Mouse (Mus musculus): ENCODE data around the gene Stk10.
A peak's percentile ranks its signal among the peaks of the same experiment; 100 is the strongest.

Stk10 gene

GRCm38 (mm10) chr11:32550102-32550501 is 17.0 kb downstream of the Stk10 start:
- DNase-seq (ENCODE audit: low spot score) = peak; percentile 31

- no peak for DNase-seq (ENCODE audit: low spot score)
Observed at GRCm38 (mm10) chr11:32551056-32551455, 18.0 kb downstream of the Stk10 start.

GRCm38 (mm10) chr11:32551579-32552297 is 18.6 kb downstream of the Stk10 start:
- DNase-seq (ENCODE audit: low spot score) = no peak

GRCm38 (mm10) chr11:32552401-32553090 is 19.4 kb downstream of the Stk10 start:
- DNase-seq (ENCODE audit: low spot score) = no peak

GRCm38 (mm10) chr11:32553311-32554140 is 20.4 kb downstream of the Stk10 start:
- DNase-seq (ENCODE audit: low spot score) = no peak

- no peak for DNase-seq (ENCODE audit: low spot score)
Observed at GRCm38 (mm10) chr11:32554141-32555091, 21.3 kb downstream of the Stk10 start.

GRCm38 (mm10) chr11:32555103-32555689 is 22.1 kb downstream of the Stk10 start:
- DNase-seq (ENCODE audit: low spot score) = no peak

- no peak for DNase-seq (ENCODE audit: low spot score)
Observed at GRCm38 (mm10) chr11:32556333-32556990, 23.4 kb downstream of the Stk10 start.

GRCm38 (mm10) chr11:32558026-32558425 is 24.9 kb downstream of the Stk10 start:
- no peak for DNase-seq (ENCODE audit: low spot score)

GRCm38 (mm10) chr11:32558677-32559076 is 25.6 kb downstream of the Stk10 start:
- DNase-seq (ENCODE audit: low spot score) = no peak

GRCm38 (mm10) chr11:32560015-32560770 is 27.1 kb downstream of the Stk10 start:
- DNase-seq (ENCODE audit: low spot score) = no peak

GRCm38 (mm10) chr11:32561465-32562355 is 28.6 kb downstream of the Stk10 start:
- no peak for DNase-seq (ENCODE audit: low spot score)

GRCm38 (mm10) chr11:32562706-32563105 is 29.6 kb downstream of the Stk10 start:
- no peak for DNase-seq (ENCODE audit: low spot score)

- no peak for DNase-seq (ENCODE audit: low spot score)
Observed at GRCm38 (mm10) chr11:32563660-32564059, 30.6 kb downstream of the Stk10 start.

GRCm38 (mm10) chr11:32564629-32565028 is 31.5 kb downstream of the Stk10 start:
- no peak for DNase-seq (ENCODE audit: low spot score)

GRCm38 (mm10) chr11:32565088-32565487 is 32.0 kb downstream of the Stk10 start:
- no peak for DNase-seq (ENCODE audit: low spot score)

GRCm38 (mm10) chr11:32566184-32566583 is 33.1 kb downstream of the Stk10 start:
- DNase-seq (ENCODE audit: low spot score) = no peak

GRCm38 (mm10) chr11:32567000-32567855 is 34.1 kb downstream of the Stk10 start:
- DNase-seq (ENCODE audit: low spot score) = no peak
